Mouse (Mus musculus) hindbrain, embryonic 14.5 days (tissue): ENCODE measurements around the gene Gm10073. TPM values are rescaled to one million over a fixed set of nuclear protein-coding genes. Genes with fewer than 3 reads are reported as not detected.
"Not testable (repeated sequence)": the region's sequence is repeated elsewhere in the genome, so short reads cannot be mapped to it uniquely, and the experiment has no call there.

Experiments
- ATAC-seq: fragments of 200-750 bp; cut with Nextera tagmentation; 2 replicates; pipeline ENCODE4 v1.8.0; 2017; ENCODE audit warnings: moderate number of reproducible peaks, mild to moderate bottlenecking, moderate TSS enrichment, moderate library complexity; ENCODE audit not compliant: low FRiP score
- DNase-seq: peaks from one replicate; pipeline ENCODE4 v3.0.0-alpha.2; 2015; ENCODE audit warnings: low spot score
- H3K27ac ChIP-seq: fragments of 300-500 bp; sonication (generic); 2 replicates; pipeline ENCODE4 v1.5.1; 2014; ENCODE audit warnings: mild to moderate bottlenecking, moderate library complexity
- H3K27me3 ChIP-seq: fragments of 300-500 bp; sonication (generic); 2 replicates; pipeline ENCODE4 v1.6.1; 2014; ENCODE audit warnings: mild to moderate bottlenecking, low read length, mixed read lengths; ENCODE audit not compliant: control insufficient read depth, insufficient read depth
- H3K36me3 ChIP-seq: fragments of 300-500 bp; sonication (generic); replicated peaks from 2 replicates; pipeline ENCODE4 v1.6.1; 2014; ENCODE audit not compliant: control insufficient read depth, insufficient read depth
- H3K4me1 ChIP-seq: fragments of 300-500 bp; sonication (generic); replicated peaks from 2 replicates; pipeline ENCODE4 v1.6.1; 2014; ENCODE audit warnings: antibody characterized with exemption, low read length, mixed read lengths; ENCODE audit not compliant: control insufficient read depth, insufficient read depth
- H3K4me2 ChIP-seq: fragments of 300-500 bp; sonication (generic); replicated peaks from 2 replicates; pipeline ENCODE4 v1.6.1; 2014; ENCODE audit warnings: mild to moderate bottlenecking, moderate library complexity
- H3K4me3 ChIP-seq: fragments of 300-500 bp; sonication (generic); replicated peaks from 2 replicates; pipeline ENCODE4 v1.5.1; 2014; ENCODE audit warnings: mild to moderate bottlenecking, low read length
- H3K9ac ChIP-seq: fragments of 300-500 bp; sonication (generic); 2 replicates; pipeline ENCODE4 v1.6.1; 2014
- H3K9me3 ChIP-seq: fragments of 300-500 bp; sonication (generic); 2 replicates; pipeline ENCODE4 v1.6.1; 2016; ENCODE audit warnings: low read length; ENCODE audit not compliant: control insufficient read depth
- WGBS: fragments of 180-500 bp; shearing (Covaris S2); extraction: QIAGEN DNeasy Blood & Tissue Kit; methylation state at CpG from one replicate; pipeline ENCODE4 v1.1.7; 2014; 5-methylcytosine and 5-hydroxymethylcytosine counted together
- polyA plus RNA-seq: library from polyadenylated mRNA; unstranded; fragments of >200 nt; fragmentation: Nextera tagmentation; extraction: Ambion mirVana; gene quantifications from 2 replicates; pipeline ENCODE4 v1.2.1, GENCODE M21; 2014

Gm10073 gene
- polyA plus RNA-seq, 1 experiment from 2014 or later = 7.5 TPM

- DNase-seq = no peak
Measured at GRCm38 (mm10) chr8:106585671-106586037, 12.4 kb upstream of the Gm10073 start.

GRCm38 (mm10) chr8:106584942-106585670 lies 11.8 kb upstream of the Gm10073 start:
- H3K9ac ChIP-seq = no peak overlapping the region
- no peaks in the 10 kb centered on the region for H3K36me3 ChIP-seq
- no peak overlapping the region for H3K27ac ChIP-seq
- ATAC-seq (no peak), DNase-seq (no peak)
- H3K4me3 ChIP-seq = no peak overlapping the region
- no peaks in the 10 kb centered on the region for H3K27me3 ChIP-seq
- H3K9me3 ChIP-seq = no peaks in the 10 kb centered on the region
- H3K4me2 ChIP-seq = no peak overlapping the region
- H3K4me1 ChIP-seq = no peaks in the 10 kb centered on the region
- WGBS = 77% methylated on average over 11 of the region's 11 CpGs

More at GRCm38 (mm10) chr8:106585671-106586037, 12.4 kb upstream of the Gm10073 start:
- Histone ChIP-seq H3K27ac (no peak overlapping the region), H3K27me3 (no peaks in the 10 kb centered on the region), H3K36me3 (no peaks in the 10 kb centered on the region), H3K9ac (no peak overlapping the region), H3K4me1 (no peaks in the 10 kb centered on the region), H3K4me2 (no peak overlapping the region), H3K9me3 (no peaks in the 10 kb centered on the region), H3K4me3 (no peak overlapping the region)
- 90% methylated on average over 3 of the region's 3 CpGs for WGBS
- ATAC-seq = no peak

- ATAC-seq (no peak), DNase-seq (no peak)
- no peak overlapping the region for H3K4me3 ChIP-seq
- H3K27ac ChIP-seq = no peak overlapping the region
- no peak overlapping the region for H3K9ac ChIP-seq
- no peak overlapping the region for H3K4me2 ChIP-seq
- H3K36me3 ChIP-seq = no peaks in the 10 kb centered on the region
- H3K9me3 ChIP-seq = no peaks in the 10 kb centered on the region
- 72% methylated on average over 6 of the region's 6 CpGs for WGBS
- no peaks in the 10 kb centered on the region for H3K27me3 ChIP-seq
- no peaks in the 10 kb centered on the region for H3K4me1 ChIP-seq
Measured at GRCm38 (mm10) chr8:106581344-106582088, 8.3 kb upstream of the Gm10073 start.

- ATAC-seq (no peak), DNase-seq (no peak)
- Histone ChIP-seq H3K36me3 (no peaks in the 10 kb centered on the region), H3K9ac (no peak overlapping the region), H3K9me3 (no peaks in the 10 kb centered on the region), H3K4me2 (no peak overlapping the region), H3K4me1 (no peaks in the 10 kb centered on the region), H3K27me3 (no peaks in the 10 kb centered on the region), H3K27ac (no peak overlapping the region), H3K4me3 (no peak overlapping the region)
- WGBS = 81% methylated on average over 2 of the region's 2 CpGs
Measured at GRCm38 (mm10) chr8:106579510-106579909, 6.2 kb upstream of the Gm10073 start.

GRCm38 (mm10) chr8:106576849-106577555 lies 3.7 kb upstream of the Gm10073 start:
- no peaks in the 10 kb centered on the region for H3K9me3 ChIP-seq
- DNase-seq (no peak), ATAC-seq (no peak; the same call in 1 of the 2 replicates)
- H3K9ac ChIP-seq = no peak overlapping the region
- 53% methylated on average over 6 of the region's 6 CpGs for WGBS
- no peaks in the 10 kb centered on the region for H3K27me3 ChIP-seq
- no peak overlapping the region for H3K4me3 ChIP-seq
- H3K27ac ChIP-seq = no peak overlapping the region
- no peaks in the 10 kb centered on the region for H3K36me3 ChIP-seq
- H3K4me1 ChIP-seq = no peaks in the 10 kb centered on the region
- H3K4me2 ChIP-seq = no peak overlapping the region

GRCm38 (mm10) chr8:106574283-106574682 lies 1.0 kb upstream of the Gm10073 start:
- Histone ChIP-seq H3K36me3 (no peaks in the 10 kb centered on the region), H3K4me3 (no peak overlapping the region), H3K4me1 (no peaks in the 10 kb centered on the region), H3K9ac (no peak overlapping the region), H3K9me3 (no peaks in the 10 kb centered on the region), H3K4me2 (no peak overlapping the region), H3K27ac (no peak overlapping the region), H3K27me3 (no peaks in the 10 kb centered on the region)
- ATAC-seq (no peak), DNase-seq (no peak)
- WGBS = 93% methylated on average over 4 of the region's 4 CpGs

GRCm38 (mm10) chr8:106572175-106572574 lies 1.1 kb downstream of the Gm10073 start:
- DNase-seq, H3K9me3 ChIP-seq, H3K4me1 ChIP-seq, H3K9ac ChIP-seq, H3K36me3 ChIP-seq, H3K27ac ChIP-seq, H3K27me3 ChIP-seq, H3K4me3 ChIP-seq, H3K4me2 ChIP-seq, ATAC-seq: not testable (repeated sequence)
- WGBS = 91% methylated on average over 1 of the region's 1 CpGs

- no peak for DNase-seq
- WGBS = 86% methylated on average over 5 of the region's 5 CpGs
- H3K36me3 ChIP-seq = no peaks in the 10 kb centered on the region
- no peaks in the 10 kb centered on the region for H3K9me3 ChIP-seq
- no peaks in the 10 kb centered on the region for H3K4me1 ChIP-seq
- no peak overlapping the region for H3K27ac ChIP-seq
- no peaks in the 10 kb centered on the region for H3K27me3 ChIP-seq
- H3K4me3 ChIP-seq = no peak overlapping the region
- ATAC-seq = no peak
- H3K9ac ChIP-seq = no peak overlapping the region
- no peak overlapping the region for H3K4me2 ChIP-seq
Measured at GRCm38 (mm10) chr8:106571551-106572172, 1.6 kb downstream of the Gm10073 start.

- H3K27ac ChIP-seq = no peak overlapping the region
- no peak for DNase-seq
- H3K4me1 ChIP-seq = no peaks in the 10 kb centered on the region
- no peaks in the 10 kb centered on the region for H3K27me3 ChIP-seq
- H3K4me3 ChIP-seq = no peak overlapping the region
- H3K9me3 ChIP-seq = no peaks in the 10 kb centered on the region
- ATAC-seq = no peak
- no peak overlapping the region for H3K4me2 ChIP-seq
- no peak overlapping the region for H3K9ac ChIP-seq
- no peaks in the 10 kb centered on the region for H3K36me3 ChIP-seq
- WGBS = 64% methylated on average over 4 of the region's 4 CpGs
Measured at GRCm38 (mm10) chr8:106570386-106570785, 2.9 kb downstream of the Gm10073 start.
